Mouse (Mus musculus) ES-Bruce4 (cell line): ENCODE measurements at regions not wholly inside any gene's neighbourhood (a gene's known extent, or its start where the extent isn't known, plus 50 kb on each side); places are given as distances from the start of the nearest gene placed in this dataset.

ENCODE experiments used
- CTCF ChIP-seq: IDR thresholded peaks from one replicate; pipeline ENCODE4 v1.8.1; 2011; ENCODE audit warnings: low read depth, low read length
- EP300 ChIP-seq: IDR thresholded peaks from 2 replicates; pipeline ENCODE4 v1.6.1; 2011; ENCODE audit warnings: low read depth, low read length; ENCODE audit not compliant: insufficient read depth
- POLR2A ChIP-seq: IDR thresholded peaks from one replicate; pipeline ENCODE4 v1.8.1; 2011; ENCODE audit warnings: low read length; ENCODE audit not compliant: insufficient read depth

DNA sequence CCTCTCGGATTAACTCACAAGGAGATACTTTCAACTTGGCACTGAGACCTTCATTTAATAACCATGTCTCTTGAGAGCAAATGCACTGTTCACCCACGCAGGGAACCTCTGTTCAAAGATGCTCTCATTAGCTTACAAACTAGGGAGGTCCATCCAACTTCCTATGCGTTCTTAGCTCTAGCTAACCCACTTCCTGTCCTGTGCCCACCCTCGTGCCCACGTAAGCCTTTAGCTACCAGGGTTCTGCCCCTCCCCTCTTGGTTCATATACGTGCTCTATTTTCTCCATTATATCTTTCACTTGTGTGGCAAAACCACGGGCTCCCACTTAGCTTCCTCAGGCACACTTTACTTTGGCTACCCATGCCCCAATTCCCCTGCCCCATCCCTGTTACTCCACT lies 53.4 kb upstream of the Ppp2r5c start:
- TF ChIP-seq POLR2A (no peak), CTCF (no peak), EP300 (no peak)
